Mouse (Mus musculus): ENCODE results near the gene Phf12. TPM values are rescaled to one million over a fixed set of nuclear protein-coding genes. Genes with fewer than 3 reads are reported as not detected.

The Phf12 gene
- total RNA-seq, 1 experiment = 38.4 TPM

GRCm38 (mm10) chr11:77964415-77965095, 18.0 kb upstream of the Phf12 start:
- DNase-seq (ENCODE audit: low read depth, low spot score) = no peak
- TF ChIP-seq MAFK (IDR thresholded peaks at IDR 0.05; ENCODE audit: insufficient read depth, low read depth, low read length) (no peak), ZNF384 (IDR thresholded peaks at IDR 0.05; ENCODE audit: low read depth, low read length) (no peak), CHD2 (IDR thresholded peaks at IDR 0.05; ENCODE audit: low read depth, low read length) (no peak), ZC3H11A (IDR thresholded peaks at IDR 0.05; ENCODE audit: borderline replicate concordance, low read depth, low read length) (no peak), HCFC1 (IDR thresholded peaks at IDR 0.05; ENCODE audit: borderline replicate concordance, insufficient read depth, low read length) (no peak)
- in situ Hi-C loops (cut with MboI; ENCODE audit: low sequenced_read_pairs in 2 of 2, unreplicated experiment in 2 of 2) = loop anchor here in 1 of 2 experiments (5.0 kb wide), 1 partner anchor 137 kb away; no protein-coding TSS in a partner anchor
- H3K36me3 ChIP-seq (ENCODE audit: control insufficient read depth, insufficient read depth, low read length, poor library complexity, severe bottlenecking) = no peaks in the 10 kb centered on the region
- no peak overlapping the region for H3K9ac ChIP-seq (ENCODE audit: insufficient read depth, low read depth, low read length, poor library complexity, severe bottlenecking)
- peaks cover 0 to 4% of the 10 kb centered on the region in 2 experiments; a peak in 1 of 4 replicates for H3K4me1 ChIP-seq (ENCODE audit: control insufficient read depth in 2 of 2, insufficient read depth in 2 of 2, low read length in 2 of 2, poor library complexity in 1 of 2)
- H3K27ac ChIP-seq (ENCODE audit: insufficient read depth, low read depth, low read length, poor library complexity, severe bottlenecking) = no peak overlapping the region
- H3K4me3 ChIP-seq (ENCODE audit: insufficient read depth in 1 of 2, low read depth in 1 of 2, low read length in 2 of 2, poor library complexity in 1 of 2, severe bottlenecking in 1 of 2) = no peak overlapping the region
- H3K9me3 ChIP-seq (ENCODE audit: control insufficient read depth, insufficient read depth, low read depth, low read length) = no peaks in the 10 kb centered on the region

- H3K36me3 ChIP-seq (ENCODE audit: control insufficient read depth, insufficient read depth, low read length, poor library complexity, severe bottlenecking) = no peaks in the 10 kb centered on the region
- DNase-seq (ENCODE audit: low read depth, low spot score) = no peak
- H3K4me3 ChIP-seq (ENCODE audit: insufficient read depth in 1 of 2, low read depth in 1 of 2, low read length in 2 of 2, poor library complexity in 1 of 2, severe bottlenecking in 1 of 2) = no peak overlapping the region
- H3K9ac ChIP-seq (ENCODE audit: insufficient read depth, low read depth, low read length, poor library complexity, severe bottlenecking) = no peak overlapping the region
- in situ Hi-C loops (cut with MboI; ENCODE audit: low sequenced_read_pairs in 2 of 2, unreplicated experiment in 2 of 2) = no loop called here
- peaks cover 0 to 4% of the 10 kb centered on the region in 2 experiments; a peak in 1 of 4 replicates for H3K4me1 ChIP-seq (ENCODE audit: control insufficient read depth in 2 of 2, insufficient read depth in 2 of 2, low read length in 2 of 2, poor library complexity in 1 of 2)
- no peak overlapping the region for H3K27ac ChIP-seq (ENCODE audit: insufficient read depth, low read depth, low read length, poor library complexity, severe bottlenecking)
- TF ChIP-seq CHD2 (IDR thresholded peaks at IDR 0.05; ENCODE audit: low read depth, low read length) (no peak), ZC3H11A (IDR thresholded peaks at IDR 0.05; ENCODE audit: borderline replicate concordance, low read depth, low read length) (no peak), MAFK (IDR thresholded peaks at IDR 0.05; ENCODE audit: insufficient read depth, low read depth, low read length) (no peak), HCFC1 (IDR thresholded peaks at IDR 0.05; ENCODE audit: borderline replicate concordance, insufficient read depth, low read length) (no peak), ZNF384 (IDR thresholded peaks at IDR 0.05; ENCODE audit: low read depth, low read length) (no peak)
- H3K9me3 ChIP-seq (ENCODE audit: control insufficient read depth, insufficient read depth, low read depth, low read length) = no peaks in the 10 kb centered on the region
Observed at GRCm38 (mm10) chr11:77965101-77966036, 17.2 kb upstream of the Phf12 start.

GRCm38 (mm10) chr11:77966037-77966391, 16.5 kb upstream of the Phf12 start:
- in situ Hi-C loops (cut with MboI; ENCODE audit: low sequenced_read_pairs in 2 of 2, unreplicated experiment in 2 of 2) = no loop called here
- TF ChIP-seq MAFK (IDR thresholded peaks at IDR 0.05; ENCODE audit: insufficient read depth, low read depth, low read length) (no peak), ZNF384 (IDR thresholded peaks at IDR 0.05; ENCODE audit: low read depth, low read length) (no peak), ZC3H11A (IDR thresholded peaks at IDR 0.05; ENCODE audit: borderline replicate concordance, low read depth, low read length) (no peak), HCFC1 (IDR thresholded peaks at IDR 0.05; ENCODE audit: borderline replicate concordance, insufficient read depth, low read length) (no peak), CHD2 (IDR thresholded peaks at IDR 0.05; ENCODE audit: low read depth, low read length) (no peak)
- no peak overlapping the region for H3K9ac ChIP-seq (ENCODE audit: insufficient read depth, low read depth, low read length, poor library complexity, severe bottlenecking)
- H3K4me1 ChIP-seq (ENCODE audit: control insufficient read depth in 2 of 2, insufficient read depth in 2 of 2, low read length in 2 of 2, poor library complexity in 1 of 2) = peaks cover 0 to 3% of the 10 kb centered on the region in 2 experiments; a peak in 1 of 4 replicates
- no peaks in the 10 kb centered on the region for H3K36me3 ChIP-seq (ENCODE audit: control insufficient read depth, insufficient read depth, low read length, poor library complexity, severe bottlenecking)
- no peak overlapping the region for H3K4me3 ChIP-seq (ENCODE audit: insufficient read depth in 1 of 2, low read depth in 1 of 2, low read length in 2 of 2, poor library complexity in 1 of 2, severe bottlenecking in 1 of 2)
- no peak for DNase-seq (ENCODE audit: low read depth, low spot score)
- no peaks in the 10 kb centered on the region for H3K9me3 ChIP-seq (ENCODE audit: control insufficient read depth, insufficient read depth, low read depth, low read length)
- no peak overlapping the region for H3K27ac ChIP-seq (ENCODE audit: insufficient read depth, low read depth, low read length, poor library complexity, severe bottlenecking)

GRCm38 (mm10) chr11:77967114-77967513, 15.4 kb upstream of the Phf12 start:
- Histone ChIP-seq H3K36me3 (ENCODE audit: control insufficient read depth, insufficient read depth, low read length, poor library complexity, severe bottlenecking) (no peaks in the 10 kb centered on the region), H3K9ac (ENCODE audit: insufficient read depth, low read depth, low read length, poor library complexity, severe bottlenecking) (no peak overlapping the region), H3K9me3 (ENCODE audit: control insufficient read depth, insufficient read depth, low read depth, low read length) (no peaks in the 10 kb centered on the region), H3K27ac (ENCODE audit: insufficient read depth, low read depth, low read length, poor library complexity, severe bottlenecking) (no peak overlapping the region), H3K4me3 (ENCODE audit: insufficient read depth in 1 of 2, low read depth in 1 of 2, low read length in 2 of 2, poor library complexity in 1 of 2, severe bottlenecking in 1 of 2) (no peak overlapping the region), H3K4me1 (ENCODE audit: control insufficient read depth in 2 of 2, insufficient read depth in 2 of 2, low read length in 2 of 2, poor library complexity in 1 of 2) (peaks cover 0 to 3% of the 10 kb centered on the region in 2 experiments; a peak in 1 of 4 replicates)
- in situ Hi-C loops (cut with MboI; ENCODE audit: low sequenced_read_pairs in 2 of 2, unreplicated experiment in 2 of 2) = no loop called here
- DNase-seq (ENCODE audit: low read depth, low spot score) = peak; percentile 72
- no peak for TF ChIP-seq ZNF384 (IDR thresholded peaks at IDR 0.05; ENCODE audit: low read depth, low read length)
- no peak for TF ChIP-seq HCFC1 (IDR thresholded peaks at IDR 0.05; ENCODE audit: borderline replicate concordance, insufficient read depth, low read length)
- TF ChIP-seq ZC3H11A (IDR thresholded peaks at IDR 0.05; ENCODE audit: borderline replicate concordance, low read depth, low read length) = peak; percentile 96
- TF ChIP-seq MAFK (IDR thresholded peaks at IDR 0.05; ENCODE audit: insufficient read depth, low read depth, low read length) = no peak
